Mouse (Mus musculus): ENCODE measurements around the gene Dner.

- TF ChIP-seq POLR2A (IDR thresholded peaks at IDR 0.05; ENCODE audit: insufficient read depth, low read depth, low read length) (no peak), CTCF (IDR thresholded peaks at IDR 0.05) (no peak), EP300 (IDR thresholded peaks at IDR 0.05; ENCODE audit: insufficient read depth, low read depth, low read length) (no peak)
Observed at GRCm38 (mm10) chr1:84613119-84613518, 82.9 kb downstream of the Dner start.
